Mouse (Mus musculus): ENCODE data around the gene Slc4a4. TPM values are rescaled to one million over a fixed set of nuclear protein-coding genes. Genes with fewer than 3 reads are reported as not detected.

Gene Slc4a4
- polyA plus RNA-seq, 1 experiment = not detected

DNA sequence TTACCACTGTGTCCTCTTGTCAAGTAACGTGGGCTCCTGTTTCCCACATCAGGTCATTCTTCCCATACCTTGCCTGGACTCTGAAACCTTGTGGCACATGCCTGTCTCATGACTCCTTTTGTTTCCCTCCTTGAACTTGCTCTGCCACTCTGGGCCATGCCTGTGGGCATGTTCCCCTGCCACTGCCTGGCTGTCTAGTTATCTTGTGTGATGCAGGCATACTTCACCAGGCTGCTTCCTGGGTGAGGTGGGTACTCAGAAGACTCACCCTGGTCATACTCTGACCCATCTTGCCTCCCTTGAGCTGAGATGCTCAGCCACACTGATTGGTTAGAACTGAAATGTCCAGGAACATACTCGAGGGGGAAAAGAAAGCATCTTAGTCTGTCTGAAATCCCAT lies 390.4 kb downstream of the Slc4a4 start:
- H3K36me3 ChIP-seq (ENCODE audit: control insufficient read depth) = no peaks in the 10 kb centered on the region
- H3K4me3 ChIP-seq (replicated peaks) = no peak overlapping the region
- H3K4me1 ChIP-seq (ENCODE audit: control insufficient read depth) = no peaks in the 10 kb centered on the region
- TF ChIP-seq TAL1 (IDR thresholded peaks at IDR 0.05; ENCODE audit: low read length) (no peak), GATA1 (IDR thresholded peaks at IDR 0.05; ENCODE audit: low read length) (no peak)
- no peaks in the 10 kb centered on the region for H3K9me3 ChIP-seq (ENCODE audit: control insufficient read depth, low read length)
- H3K27me3 ChIP-seq (ENCODE audit: control insufficient read depth) = no peaks in the 10 kb centered on the region

DNA sequence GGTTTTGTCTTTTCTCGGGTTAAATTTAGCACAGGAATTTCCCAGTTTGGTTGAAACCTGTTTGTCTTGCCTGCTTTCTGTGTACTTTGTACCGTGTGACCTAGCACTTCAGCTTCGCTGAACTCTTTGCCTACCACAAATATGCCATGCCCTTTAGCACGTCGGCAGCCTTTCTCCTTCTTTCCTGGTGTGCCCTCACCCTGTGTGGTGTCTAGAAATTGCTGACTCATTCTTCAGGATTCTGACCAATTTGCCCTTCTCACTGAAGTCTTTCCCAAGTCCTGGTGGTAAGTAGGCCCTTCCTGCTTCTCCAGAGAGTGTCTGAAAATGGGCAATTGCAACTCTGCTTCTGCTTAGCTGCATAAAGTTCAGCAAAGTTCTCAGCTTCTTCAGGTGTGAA lies 391.0 kb downstream of the Slc4a4 start:
- no peaks in the 10 kb centered on the region for H3K36me3 ChIP-seq (ENCODE audit: control insufficient read depth)
- no peaks in the 10 kb centered on the region for H3K27me3 ChIP-seq (ENCODE audit: control insufficient read depth)
- TF ChIP-seq GATA1 (IDR thresholded peaks at IDR 0.05; ENCODE audit: low read length) (no peak), TAL1 (IDR thresholded peaks at IDR 0.05; ENCODE audit: low read length) (no peak)
- no peaks in the 10 kb centered on the region for H3K4me1 ChIP-seq (ENCODE audit: control insufficient read depth)
- H3K9me3 ChIP-seq (ENCODE audit: control insufficient read depth, low read length) = no peaks in the 10 kb centered on the region
- H3K4me3 ChIP-seq (replicated peaks) = no peak overlapping the region

DNA sequence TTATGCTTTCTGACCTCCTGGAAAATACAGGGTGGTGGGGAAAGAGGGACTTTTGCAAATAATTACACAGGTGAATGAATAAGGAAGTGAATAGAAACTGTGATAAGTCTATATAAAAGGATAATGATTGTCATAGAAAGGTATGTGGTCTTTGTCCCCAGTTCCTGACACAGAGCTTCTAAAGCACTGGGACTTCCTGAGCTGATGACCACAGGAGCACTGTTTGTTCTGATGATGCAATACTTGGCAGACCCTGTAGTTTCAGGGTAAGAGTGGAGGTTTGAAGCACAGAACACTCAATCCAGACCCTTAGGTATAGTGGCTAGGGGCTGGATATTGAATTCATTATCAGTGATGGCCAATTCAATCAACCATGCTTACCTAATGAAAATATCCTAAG lies 391.7 kb downstream of the Slc4a4 start:
- no peaks in the 10 kb centered on the region for H3K4me1 ChIP-seq (ENCODE audit: control insufficient read depth)
- H3K9me3 ChIP-seq (ENCODE audit: control insufficient read depth, low read length) = no peaks in the 10 kb centered on the region
- no peaks in the 10 kb centered on the region for H3K36me3 ChIP-seq (ENCODE audit: control insufficient read depth)
- TF ChIP-seq TAL1 (IDR thresholded peaks at IDR 0.05; ENCODE audit: low read length) (no peak), GATA1 (IDR thresholded peaks at IDR 0.05; ENCODE audit: low read length) (no peak)
- no peaks in the 10 kb centered on the region for H3K27me3 ChIP-seq (ENCODE audit: control insufficient read depth)
- H3K4me3 ChIP-seq (replicated peaks) = no peak overlapping the region

DNA sequence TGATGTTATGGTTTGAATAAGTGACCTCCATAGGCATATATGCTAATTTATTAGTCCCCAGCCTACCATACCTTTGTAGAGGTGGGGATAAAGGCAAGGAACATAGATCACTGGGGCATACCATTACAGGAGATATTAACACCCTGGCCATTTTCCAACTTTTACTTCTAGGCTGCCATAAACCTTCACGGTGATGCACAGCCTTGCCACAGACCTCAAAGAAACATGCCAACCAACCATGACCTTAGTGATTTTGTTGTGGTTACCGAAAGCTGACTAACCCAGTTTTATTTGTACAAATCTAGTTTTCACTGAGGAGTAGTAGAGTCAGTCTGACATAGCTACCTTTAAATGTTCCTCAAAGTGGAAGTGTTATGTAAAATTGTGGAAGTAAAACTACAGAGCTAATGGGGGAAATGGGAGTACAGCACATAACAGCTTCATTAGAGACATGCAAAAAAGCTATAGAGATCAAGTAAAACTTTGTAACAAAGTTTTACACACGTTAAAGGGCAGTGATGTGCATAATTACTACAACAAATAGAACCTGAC lies 393.8 kb downstream of the Slc4a4 start:
- TF ChIP-seq GATA1 (IDR thresholded peaks at IDR 0.05; ENCODE audit: low read length) = no peak
- TF ChIP-seq TAL1 (IDR thresholded peaks at IDR 0.05; ENCODE audit: low read length) = no peak
- Histone ChIP-seq H3K36me3 (ENCODE audit: control insufficient read depth) (no peaks in the 10 kb centered on the region), H3K4me1 (ENCODE audit: control insufficient read depth) (no peaks in the 10 kb centered on the region)

More for the DNA sequence above, 393.8 kb downstream of the Slc4a4 start:
- Histone ChIP-seq H3K9me3 (ENCODE audit: control insufficient read depth, low read length) (no peaks in the 10 kb centered on the region), H3K4me3 (replicated peaks) (no peak overlapping the region), H3K27me3 (ENCODE audit: control insufficient read depth) (no peaks in the 10 kb centered on the region)

Other genes starting within 250 kb of the Slc4a4 start
- 1.6 and 1.7 TPM in 2 replicates for gene Grsf1, start 210.6 kb upstream of the Slc4a4 start, polyA plus RNA-seq (2012)
- gene Mob1b, start 166.0 kb upstream of the Slc4a4 start, polyA plus RNA-seq (2012) = 1.3 and 1.6 TPM in 2 replicates
- 2.5 and 2.7 TPM in 2 replicates for gene Dck, start 121.8 kb upstream of the Slc4a4 start, polyA plus RNA-seq (2012)